Mouse (Mus musculus): Measurements from ENCODE around the gene Fndc3b.

Fndc3b gene

DNA sequence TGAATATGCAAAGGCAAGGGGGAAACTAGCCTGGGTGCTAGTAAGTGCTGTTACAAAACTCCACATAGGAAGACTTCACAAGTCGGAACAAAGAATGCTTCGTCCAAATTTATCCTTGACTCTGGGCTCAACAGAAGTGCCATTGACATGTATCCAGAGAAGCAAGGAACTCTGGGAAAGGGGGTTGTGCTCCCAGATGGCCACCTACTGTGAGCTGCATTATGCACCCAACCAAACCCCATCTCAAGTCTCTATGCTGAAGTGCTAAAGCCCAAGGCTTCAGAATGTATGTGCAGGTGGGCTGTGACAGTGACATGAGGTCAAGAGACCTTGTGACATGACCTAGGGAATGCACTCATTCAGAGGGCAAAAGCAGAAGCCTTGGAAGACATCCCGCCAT, 165.5 kb downstream of the Fndc3b start:
- DNase-seq = no peak

DNA sequence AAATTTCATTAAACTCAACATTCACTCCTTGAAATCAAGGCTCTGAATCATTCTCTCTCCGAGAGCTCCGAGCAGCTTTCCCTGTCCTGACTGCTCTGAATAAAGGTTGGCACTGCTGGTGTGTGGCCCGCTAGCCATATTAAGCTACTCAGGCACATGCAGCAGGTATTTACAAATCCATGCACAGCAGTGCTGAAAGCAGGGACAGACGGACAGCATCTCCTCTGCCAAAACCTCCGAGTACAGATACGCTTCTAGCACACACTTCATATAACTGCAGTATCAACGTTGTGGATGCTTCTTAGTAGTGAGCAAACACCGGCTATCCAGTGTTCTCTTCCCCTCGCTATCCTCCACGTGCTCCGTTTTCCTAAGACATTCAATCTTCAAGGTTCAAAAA, 167.0 kb downstream of the Fndc3b start:
- DNase-seq = no peak

DNA sequence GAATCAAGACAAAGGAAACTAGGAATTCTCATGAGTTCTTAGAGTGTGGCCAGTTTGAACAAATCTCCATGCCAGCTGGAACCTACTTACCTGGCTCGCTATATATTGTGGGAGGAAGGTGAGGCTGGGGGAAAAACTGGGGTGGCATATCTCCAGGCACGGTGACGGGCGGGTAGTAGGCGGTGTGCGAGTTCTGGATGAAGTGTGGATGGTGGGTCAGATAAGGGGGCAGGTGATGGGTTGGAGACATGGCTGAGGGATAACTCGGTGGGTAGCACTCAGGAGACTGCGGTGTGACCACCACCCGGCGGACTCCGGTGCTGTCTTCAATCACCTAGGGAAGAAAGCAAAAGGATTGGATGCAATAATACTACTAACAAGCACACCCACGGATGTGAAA, 169.3 kb downstream of the Fndc3b start:
- DNase-seq = no peak

DNA sequence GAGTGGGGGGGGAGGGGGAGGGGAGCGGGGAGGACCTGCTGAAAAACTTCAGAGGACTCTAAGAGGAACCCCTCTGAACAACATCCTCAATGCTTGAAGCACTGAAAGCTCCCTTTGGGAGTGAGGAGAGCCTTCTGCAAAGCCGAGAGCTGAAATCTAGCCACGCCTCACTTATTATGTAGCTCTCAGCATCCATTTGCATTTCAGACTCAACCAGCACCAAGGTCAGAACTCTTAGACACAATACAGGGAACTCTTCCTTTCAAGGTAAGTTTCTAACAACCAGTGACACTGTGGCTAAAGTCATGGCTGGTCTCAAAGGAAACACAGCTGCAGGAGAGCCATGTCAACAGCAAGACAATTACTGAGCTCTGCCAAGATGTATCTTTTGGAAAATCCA, 169.9 kb downstream of the Fndc3b start:
- no peak for DNase-seq

DNA sequence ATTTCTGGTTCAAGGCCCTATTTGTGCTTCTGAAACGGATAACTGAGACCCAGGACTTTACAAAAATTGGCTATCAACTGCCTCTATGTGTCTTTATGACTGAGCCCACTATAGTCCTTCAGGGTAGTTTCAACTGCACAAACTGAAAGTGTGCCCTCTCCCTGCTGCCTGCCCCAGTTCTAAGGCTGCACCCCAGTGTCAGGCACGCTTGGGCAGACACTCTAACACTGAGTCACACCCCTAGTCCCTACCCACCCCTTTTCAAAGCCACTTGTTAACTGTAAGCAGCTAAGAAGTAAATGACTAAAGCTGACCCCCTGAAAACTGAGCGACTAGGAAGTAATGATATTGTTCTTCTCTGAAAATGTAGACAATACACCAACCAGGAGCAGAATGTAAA, 176.9 kb downstream of the Fndc3b start:
- no peak for DNase-seq

DNA sequence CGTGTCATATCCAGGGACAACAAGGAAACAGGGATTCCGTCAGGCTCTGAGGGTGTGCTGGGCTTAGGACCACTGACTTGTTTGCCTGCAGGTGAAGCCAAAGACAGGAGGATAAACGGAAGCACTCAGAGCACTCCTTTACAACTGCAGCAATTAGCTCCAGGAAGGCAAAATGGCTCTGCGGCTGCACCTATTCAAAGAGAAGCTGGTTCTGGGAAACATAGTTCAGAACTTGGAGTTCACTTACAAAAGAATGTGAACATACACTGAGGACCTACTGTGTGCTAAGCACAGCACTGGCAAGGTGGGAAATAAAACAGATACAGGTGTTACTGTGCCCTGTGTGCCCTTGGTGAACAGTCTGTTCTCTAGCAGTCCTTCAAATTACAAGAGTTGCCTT, 177.4 kb downstream of the Fndc3b start:
- no peak for DNase-seq

DNA sequence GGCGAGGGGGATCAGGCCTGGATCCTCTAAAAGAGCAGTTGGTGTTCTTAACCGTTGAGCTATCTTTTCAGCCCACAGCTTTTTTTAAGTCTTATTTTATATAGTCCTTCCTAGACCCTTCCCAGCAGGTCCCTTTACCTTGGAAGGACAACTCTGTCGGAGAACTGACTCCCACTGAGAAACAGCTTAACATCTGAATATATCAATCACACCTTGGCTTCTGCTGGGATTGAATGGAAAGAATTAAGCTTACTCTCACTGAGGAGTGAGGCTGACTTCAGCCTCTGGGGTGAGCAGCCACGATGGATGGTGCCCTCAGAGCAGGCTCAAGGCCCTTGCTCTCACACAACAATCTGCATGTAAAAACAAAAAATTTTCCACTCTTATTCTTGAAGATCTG, 179.1 kb downstream of the Fndc3b start:
- DNase-seq = no peak

DNA sequence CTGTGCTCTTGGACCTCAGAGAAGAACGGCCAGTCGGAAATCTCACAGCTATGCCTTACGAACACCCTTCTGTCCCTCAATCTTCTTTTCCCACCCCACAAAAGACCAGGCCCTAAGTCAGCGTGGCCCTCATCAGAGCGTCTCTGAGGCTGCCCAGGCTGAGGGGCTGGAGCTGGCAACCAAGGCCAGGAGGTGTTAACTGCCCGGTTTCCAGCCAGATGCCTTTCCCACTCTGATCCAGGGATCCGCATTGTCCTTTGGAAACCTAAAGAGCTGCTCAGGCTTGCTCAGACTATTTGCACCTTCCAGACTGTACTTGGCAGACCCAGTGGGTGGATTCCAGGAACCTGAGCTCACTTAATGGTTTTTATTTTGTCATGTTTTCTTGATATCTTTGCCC, 180.7 kb downstream of the Fndc3b start:
- no peak for DNase-seq

DNA sequence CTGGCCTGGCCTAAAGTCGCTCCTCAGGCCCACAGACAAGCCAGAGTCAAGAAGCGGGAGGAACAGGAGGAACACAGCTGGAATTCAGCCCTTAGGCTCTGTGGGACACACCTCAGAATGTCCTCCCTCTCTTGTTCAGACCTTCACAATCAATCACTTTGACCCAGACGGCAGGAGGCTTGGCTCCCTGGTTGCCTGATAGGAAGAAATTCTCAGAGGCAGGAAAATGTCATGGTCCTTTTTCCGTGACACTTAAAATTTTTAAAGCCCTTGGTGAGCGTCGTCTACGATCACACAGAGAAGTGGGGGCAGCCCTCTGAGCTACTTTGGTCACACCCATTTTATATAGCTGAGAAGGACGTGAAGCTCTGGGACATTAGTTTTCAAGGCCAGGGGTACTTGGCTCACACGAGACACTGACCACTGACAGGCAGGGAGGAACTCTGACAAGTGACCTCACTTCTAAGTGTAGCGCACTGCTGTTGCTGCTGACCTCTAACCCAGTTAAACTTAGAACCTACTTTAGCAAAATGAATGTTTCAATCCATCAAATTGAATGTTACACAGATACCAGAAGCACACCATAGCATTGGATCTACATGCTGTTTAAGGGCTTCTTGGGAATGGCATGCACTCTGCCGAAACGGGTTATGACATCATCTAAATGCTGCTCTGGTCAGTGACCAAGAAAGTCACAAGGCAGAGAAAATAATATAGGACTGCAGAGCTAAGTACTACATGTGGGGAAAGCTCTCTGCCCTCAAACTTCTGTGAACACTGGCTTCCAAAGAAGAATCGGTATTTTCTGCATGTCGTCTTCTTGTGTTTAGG, 181.7 kb downstream of the Fndc3b start:
- no peak for DNase-seq

DNA sequence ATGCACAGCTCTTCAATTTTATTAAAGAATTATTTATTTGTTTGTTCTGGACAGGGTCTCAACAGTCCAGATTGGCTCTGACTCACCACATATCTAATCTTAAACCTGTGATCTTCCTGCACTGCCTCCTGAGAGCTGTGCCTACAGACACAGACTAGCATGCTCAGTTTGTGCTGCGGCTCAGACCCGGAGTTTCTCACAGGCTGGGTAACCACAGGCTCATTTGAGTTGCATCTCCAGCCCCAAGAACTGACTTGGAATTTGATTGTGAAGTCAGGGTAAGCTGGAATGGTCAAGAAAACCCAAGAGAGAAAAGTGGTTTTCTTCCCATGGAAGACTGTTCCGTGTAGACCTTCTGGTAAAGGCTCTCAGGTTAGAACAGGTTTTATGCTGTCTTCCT, 184.1 kb downstream of the Fndc3b start:
- no peak for DNase-seq

DNA sequence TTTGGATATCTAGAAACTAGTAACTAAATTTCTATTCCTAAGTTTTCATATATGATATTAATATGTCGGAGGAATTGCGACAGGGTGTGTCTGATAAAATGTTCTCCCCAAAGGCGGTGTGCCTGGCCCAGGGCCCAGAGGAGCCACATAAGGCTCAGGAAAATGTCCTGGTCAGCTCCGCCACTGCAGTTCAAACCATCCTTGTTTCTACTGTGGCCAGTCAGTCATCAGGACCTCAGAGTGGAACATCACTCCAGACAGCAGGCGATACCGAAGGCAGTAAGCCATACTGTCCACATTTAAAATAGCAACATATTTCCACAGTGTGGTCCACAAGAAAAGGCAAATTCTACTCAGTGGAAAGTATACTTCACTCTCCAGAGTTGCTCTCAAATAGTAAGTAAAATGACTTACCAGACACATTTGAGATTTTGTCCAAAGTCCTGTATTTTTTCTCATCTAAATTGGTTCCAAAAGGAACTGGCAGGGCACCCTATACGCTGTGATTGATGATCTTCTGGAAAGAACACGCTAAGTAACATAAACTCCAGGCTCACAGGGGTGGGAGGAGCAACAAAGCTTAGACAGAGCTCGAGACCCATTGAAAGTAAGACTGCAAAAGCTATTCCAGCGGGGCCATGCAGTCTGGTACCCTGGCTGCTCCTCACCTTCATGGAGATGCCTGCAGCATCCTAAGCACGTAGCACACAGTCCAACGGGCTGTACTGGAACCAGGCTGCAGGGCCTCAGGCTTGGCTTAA, 187.8 kb downstream of the Fndc3b start:
- no peak for DNase-seq

DNA sequence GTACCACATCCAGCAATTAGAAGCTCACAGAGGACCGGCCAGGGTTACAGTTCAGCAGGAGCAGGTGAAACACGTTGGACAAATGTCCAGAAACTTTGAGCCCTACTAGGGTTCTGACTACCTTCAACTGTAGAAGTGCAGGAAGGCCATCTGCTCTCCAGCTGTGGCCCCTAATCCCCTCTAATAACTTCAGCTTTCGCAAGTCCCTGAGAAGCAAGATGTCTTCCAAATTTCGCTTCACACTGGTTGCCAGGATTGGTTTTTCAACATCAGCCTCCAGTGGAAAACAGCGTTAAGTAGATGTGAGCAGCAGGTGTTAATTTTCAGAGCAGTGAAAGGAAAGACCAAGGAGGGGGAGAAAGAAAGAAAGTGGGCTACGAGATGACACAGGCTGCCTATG, 190.7 kb downstream of the Fndc3b start:
- no peak for DNase-seq

DNA sequence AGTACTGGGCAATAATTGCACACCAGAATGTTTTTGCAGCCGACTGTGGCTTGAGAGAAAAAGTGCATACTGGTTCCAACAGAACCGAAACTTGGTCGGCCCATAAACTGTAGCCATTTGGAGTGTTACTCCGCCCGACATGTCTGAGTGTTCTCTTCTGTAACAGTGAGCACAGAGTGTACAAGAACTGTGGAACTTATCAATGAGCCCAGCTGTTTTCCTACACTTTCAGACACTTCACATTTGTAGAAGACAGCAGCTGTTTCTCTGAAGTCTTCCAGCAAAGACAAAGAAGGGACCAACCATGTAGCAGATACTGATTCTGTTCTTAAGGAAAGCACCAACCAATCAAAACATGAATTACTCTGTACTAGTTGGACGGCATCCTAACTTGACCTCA, 191.6 kb downstream of the Fndc3b start:
- peak; percentile 24 for DNase-seq

DNA sequence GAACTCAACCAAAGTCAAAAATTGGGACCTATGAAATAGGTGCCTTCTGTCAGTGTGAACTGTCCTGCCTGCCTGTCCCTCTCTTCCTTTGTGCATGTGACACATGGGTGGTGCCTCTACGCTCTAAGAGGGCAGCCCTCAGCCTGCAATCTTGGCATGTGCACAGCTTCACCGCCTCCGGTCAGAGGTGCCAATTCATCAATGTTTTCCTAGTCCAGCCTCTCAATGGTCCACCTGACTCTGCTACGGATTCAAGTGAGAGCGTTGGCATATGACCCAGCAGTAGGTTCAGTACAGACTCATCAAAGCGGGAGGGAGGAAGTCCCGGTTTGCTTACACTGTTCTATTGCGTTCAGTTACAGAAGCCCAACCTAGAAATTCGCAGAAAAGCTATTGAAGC, 192.2 kb downstream of the Fndc3b start:
- peak; percentile 45 for DNase-seq

DNA sequence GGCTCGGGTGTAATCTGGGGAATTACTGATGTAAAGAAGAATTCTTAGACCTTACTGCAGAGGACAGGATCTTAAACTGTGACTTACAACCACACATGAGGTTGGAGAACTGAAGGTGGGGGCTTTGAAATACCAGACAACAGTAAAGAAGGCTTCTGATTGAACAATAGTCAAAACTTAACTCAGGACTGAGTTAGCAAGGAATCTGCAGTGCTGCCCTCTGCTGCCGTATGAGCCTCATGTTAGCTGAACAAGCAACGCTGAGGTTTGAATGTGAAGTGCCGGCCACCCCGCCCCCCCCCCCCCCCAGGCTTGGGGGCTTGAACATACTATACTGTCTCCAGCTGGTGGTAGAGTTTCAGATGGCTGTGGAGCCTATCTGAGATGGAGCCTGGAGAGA, 194.6 kb downstream of the Fndc3b start:
- peak; percentile 23 for DNase-seq

DNA sequence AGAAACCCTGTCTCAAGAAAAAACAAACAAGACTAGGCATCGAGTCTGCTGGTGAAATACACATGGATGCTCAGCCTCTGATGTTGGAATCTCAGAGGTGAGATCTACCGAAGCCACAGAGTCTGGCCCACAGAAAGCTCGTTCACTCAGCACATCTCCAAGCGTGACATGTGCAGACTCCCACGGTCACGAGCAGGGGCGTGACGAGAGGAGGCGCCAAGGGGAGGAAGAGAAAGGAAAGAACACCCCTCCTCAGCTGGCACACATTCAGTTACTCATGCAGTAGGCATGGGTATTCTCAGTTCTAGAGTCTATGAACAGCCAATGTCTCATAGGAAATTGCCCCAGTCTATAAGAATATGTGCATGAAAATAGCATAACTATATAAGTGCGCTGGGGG, 199.3 kb downstream of the Fndc3b start:
- no peak for DNase-seq

DNA sequence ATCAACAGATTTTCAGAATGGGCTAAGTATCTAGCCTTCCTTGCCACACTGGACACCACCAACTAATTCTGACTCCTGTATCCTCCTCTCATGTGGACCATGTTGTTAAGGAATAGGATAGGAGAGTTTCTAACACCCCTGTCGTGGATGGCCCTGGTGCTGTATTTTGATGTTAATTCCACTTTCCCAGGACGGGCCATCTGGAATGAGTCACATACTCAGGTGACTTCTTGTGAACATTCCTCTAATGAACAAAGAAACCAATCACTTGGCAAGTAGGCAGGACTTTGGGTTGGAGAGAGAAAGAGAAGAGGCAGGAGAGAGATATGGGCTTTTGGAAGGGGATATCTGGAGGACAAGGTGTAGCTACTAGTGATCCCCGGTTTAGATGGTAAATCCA, 204.2 kb downstream of the Fndc3b start:
- no peak for DNase-seq

DNA sequence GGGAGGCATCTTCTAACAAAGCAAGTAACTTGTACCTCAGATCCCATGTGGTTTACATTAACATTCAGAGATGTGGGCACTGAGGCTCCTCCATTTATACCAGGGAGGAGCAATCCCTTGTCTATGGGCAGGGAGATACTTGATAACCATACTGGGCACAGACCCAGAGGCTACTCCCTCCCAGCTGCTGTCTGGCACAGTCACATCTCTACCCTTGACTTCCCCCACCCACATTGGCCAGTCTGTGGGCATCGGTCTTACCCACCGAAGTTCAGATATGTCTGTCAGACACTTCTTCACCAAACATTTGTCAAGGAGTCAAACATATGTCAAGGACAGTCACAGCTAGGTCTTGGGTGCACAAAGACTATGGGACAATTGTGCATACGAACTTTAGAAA, 205.5 kb downstream of the Fndc3b start:
- no peak for DNase-seq

DNA sequence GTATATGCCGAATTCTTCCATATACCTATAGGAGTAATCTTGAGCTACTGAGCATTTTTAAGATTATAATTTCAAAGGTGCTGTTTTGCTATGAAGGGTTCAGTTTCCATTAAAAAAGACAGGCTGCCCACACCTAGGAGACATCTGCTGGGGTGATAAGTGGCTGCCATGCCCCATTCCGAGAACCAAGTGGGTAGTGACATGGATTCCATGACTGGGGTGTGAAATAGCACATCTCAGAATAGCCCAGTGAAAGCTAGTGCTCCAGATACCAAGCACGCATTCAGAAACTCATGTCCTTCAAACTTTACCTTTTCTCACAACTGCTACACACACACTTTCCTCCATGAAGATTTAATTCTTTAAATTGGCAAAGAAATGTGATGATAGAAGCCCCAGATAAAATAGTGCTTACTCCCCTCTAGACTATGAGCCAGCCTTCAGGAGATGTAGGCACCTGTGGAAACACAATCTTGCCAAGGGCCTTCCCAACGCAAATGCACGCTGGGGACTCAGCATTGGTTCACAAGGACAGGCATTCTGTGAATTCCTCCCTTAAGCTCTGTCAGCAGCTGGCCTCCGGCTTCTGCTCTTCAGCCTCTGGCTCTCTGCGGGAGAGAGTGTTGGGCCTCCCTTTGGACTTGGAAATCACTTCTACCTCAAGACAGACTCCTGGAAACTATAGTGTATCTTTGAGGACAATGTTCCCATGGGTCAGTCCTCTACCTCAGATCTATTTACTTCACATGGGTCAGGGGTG, 207.6 kb downstream of the Fndc3b start:
- DNase-seq = no peak

DNA sequence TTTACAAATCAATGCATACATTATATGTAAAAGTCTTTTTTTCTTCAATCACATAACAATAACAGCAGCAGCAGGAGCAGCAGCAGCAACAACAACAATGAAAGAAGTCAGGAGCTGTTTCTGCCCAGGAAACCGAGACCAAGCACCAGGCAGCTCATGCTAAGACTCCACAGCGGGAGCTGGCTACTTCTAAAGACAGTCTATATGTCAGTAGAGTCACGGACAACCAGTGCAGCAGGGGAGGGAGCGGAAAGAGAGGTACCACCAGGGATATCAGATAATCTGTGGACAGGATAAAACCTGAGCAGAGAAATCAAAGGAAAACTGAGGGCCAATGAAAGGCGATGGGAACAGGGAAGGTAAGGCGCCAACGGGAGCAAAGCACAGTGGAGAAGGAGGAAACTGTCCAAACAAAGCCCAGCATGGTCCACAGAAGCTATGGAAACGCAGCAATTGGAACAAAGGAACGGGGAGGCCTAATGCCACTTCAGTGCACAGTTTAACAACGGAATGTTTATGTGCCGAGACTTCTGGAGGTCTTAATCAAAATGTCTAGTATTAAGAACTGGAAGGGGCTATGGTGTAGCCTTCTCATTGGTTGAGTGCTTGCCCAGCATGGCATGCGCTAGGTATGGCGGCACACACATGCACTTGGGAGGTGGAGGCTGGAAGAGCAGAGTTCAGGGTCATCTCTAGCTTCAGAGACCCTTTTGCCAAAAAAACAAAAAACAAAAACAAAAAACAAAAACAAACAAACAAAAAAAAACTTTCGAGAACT, 215.6 kb downstream of the Fndc3b start:
- DNase-seq = no peak

DNA sequence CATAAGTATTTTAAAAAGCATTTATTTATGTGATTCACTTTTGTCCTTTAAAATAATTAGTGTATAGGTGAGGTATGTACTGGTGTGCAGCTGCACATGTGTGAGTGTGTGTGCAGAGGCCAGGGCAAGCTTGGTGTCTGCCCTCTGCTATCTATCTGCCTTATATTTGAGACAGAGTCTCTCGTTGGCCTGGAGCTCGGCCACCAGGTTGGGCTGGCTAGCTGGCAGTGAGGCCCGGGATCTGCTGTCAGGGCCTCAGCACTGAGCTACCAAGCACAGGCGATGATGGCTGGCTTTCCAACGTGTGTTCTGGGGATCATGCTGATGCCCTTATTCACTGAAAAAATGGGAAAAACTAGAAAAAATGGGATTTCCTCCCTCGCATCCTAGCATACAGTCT, 216.4 kb downstream of the Fndc3b start:
- DNase-seq = no peak

DNA sequence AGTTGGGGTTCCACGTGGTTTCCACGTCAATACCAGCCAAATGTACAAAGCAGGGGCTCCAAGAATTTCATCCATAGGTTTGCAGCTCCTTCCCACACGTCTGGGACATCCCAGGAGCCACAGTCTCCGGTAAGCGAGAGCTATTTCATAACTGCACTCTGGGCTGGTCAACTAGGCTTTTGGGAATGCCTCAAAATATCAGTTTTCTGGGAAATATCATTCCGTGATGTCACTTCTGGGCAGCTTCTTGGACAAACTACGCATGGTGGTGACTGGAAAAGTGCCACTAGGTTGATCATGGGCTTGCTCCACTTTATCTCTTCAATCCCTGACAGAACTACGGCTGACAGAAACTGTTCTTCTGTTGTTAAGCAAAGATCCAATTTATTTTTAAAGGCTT, 217.0 kb downstream of the Fndc3b start:
- peak; percentile 14 for DNase-seq

DNA sequence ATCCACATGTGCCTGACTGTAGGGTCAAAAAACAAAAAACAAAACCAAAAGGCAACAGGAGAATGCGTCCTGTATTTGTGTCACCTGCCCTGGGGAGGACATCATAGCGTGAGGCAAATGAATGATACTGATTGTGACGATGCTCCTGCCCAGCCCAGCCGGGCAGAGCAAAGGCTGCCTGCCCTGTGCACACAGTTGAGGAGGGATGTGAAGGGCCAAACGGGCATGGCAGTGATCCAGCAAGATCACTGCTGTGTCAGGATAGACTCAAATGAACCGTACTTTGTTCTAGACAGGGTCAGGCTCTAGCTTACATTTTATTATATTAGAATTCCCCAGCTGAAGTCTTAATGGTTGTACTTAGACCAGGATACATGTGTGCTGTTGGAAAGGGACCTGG, 219.3 kb downstream of the Fndc3b start:
- no peak for DNase-seq
